Mouse (Mus musculus) hindbrain, embryonic 11.5 days (tissue): ENCODE measurements around the gene Glrx. TPM values are rescaled to one million over a fixed set of nuclear protein-coding genes. Genes with fewer than 3 reads are reported as not detected.

Experiments
- ATAC-seq: fragments of 200-750 bp; cut with Nextera tagmentation; 2 replicates; pipeline ENCODE4 v1.8.0; 2017; ENCODE audit warnings: mild to moderate bottlenecking, moderate TSS enrichment, moderate library complexity; ENCODE audit not compliant: low FRiP score
- DNase-seq: peaks from one replicate; pipeline ENCODE4 v3.0.0-alpha.2; 2015; ENCODE audit warnings: low spot score
- H3K27ac ChIP-seq: fragments of 300-500 bp; sonication (generic); 2 replicates; pipeline ENCODE4 v1.5.1; 2014; ENCODE audit warnings: mild to moderate bottlenecking, low read depth, low read length
- H3K27me3 ChIP-seq: fragments of 300-500 bp; sonication (generic); 2 replicates; pipeline ENCODE4 v1.6.1; 2014; ENCODE audit warnings: mild to moderate bottlenecking, low read length, moderate library complexity, mixed read lengths; ENCODE audit not compliant: control insufficient read depth, insufficient read depth
- H3K36me3 ChIP-seq: fragments of 300-500 bp; sonication (generic); 2 replicates; pipeline ENCODE4 v1.6.1; 2014; ENCODE audit warnings: mild to moderate bottlenecking, low read length, moderate library complexity, mixed read lengths; ENCODE audit not compliant: control insufficient read depth, insufficient read depth
- H3K4me1 ChIP-seq: fragments of 300-500 bp; sonication (generic); replicated peaks from 2 replicates; pipeline ENCODE4 v1.6.1; 2014; ENCODE audit warnings: low read length, mixed read lengths; ENCODE audit not compliant: control insufficient read depth, insufficient read depth
- H3K4me2 ChIP-seq: fragments of 300-500 bp; sonication (generic); replicated peaks from 2 replicates; pipeline ENCODE4 v1.6.1; 2014; ENCODE audit warnings: mild to moderate bottlenecking, low read depth, low read length
- H3K4me3 ChIP-seq: fragments of 300-500 bp; sonication (generic); 2 replicates; pipeline ENCODE4 v1.5.1; 2014; ENCODE audit warnings: low read depth, low read length
- H3K9ac ChIP-seq: fragments of 300-500 bp; sonication (generic); 2 replicates; pipeline ENCODE4 v1.6.1; 2014; ENCODE audit warnings: low read depth, low read length
- H3K9me3 ChIP-seq: fragments of 300-500 bp; sonication (generic); 2 replicates; pipeline ENCODE4 v1.6.1; 2016; ENCODE audit warnings: low read length; ENCODE audit not compliant: control insufficient read depth
- WGBS: fragments of 180-500 bp; shearing (Covaris S2); extraction: QIAGEN DNeasy Blood & Tissue Kit; methylation state at CpG from one replicate; pipeline ENCODE4 v1.1.7; 2014; 5-methylcytosine and 5-hydroxymethylcytosine counted together
- polyA plus RNA-seq: library from polyadenylated mRNA; unstranded; fragments of >200 nt; fragmentation: Nextera tagmentation; extraction: Ambion mirVana; gene quantifications from 2 replicates; pipeline ENCODE4 v1.2.1, GENCODE M21; 2014

The Glrx gene
- polyA plus RNA-seq, 1 experiment from 2014 or later, result 42.2 TPM

- no peak for ATAC-seq
- Histone ChIP-seq H3K27ac (no peak overlapping the region), H3K4me3 (no peak overlapping the region), H3K9me3 (no peaks in the 10 kb centered on the region), H3K9ac (no peak overlapping the region), H3K4me2 (no peak overlapping the region), H3K4me1 (no peaks in the 10 kb centered on the region), H3K36me3 (no peaks in the 10 kb centered on the region), H3K27me3 (no peaks in the 10 kb centered on the region)
- WGBS, result 88% methylated on average over 8 of the region's 8 CpGs
- no peak for DNase-seq
Measured at GRCm38 (mm10) chr13:75843993-75844683, 4.5 kb downstream of the Glrx start.

- ATAC-seq (no peak), DNase-seq (no peak)
Measured at GRCm38 (mm10) chr13:75844833-75845518, 5.3 kb downstream of the Glrx start.

GRCm38 (mm10) chr13:75845519-75846166, 6.0 kb downstream of the Glrx start:
- 47% methylated on average over 4 of the region's 4 CpGs for WGBS
- Histone ChIP-seq H3K27me3 (no peaks in the 10 kb centered on the region), H3K4me1 (no peaks in the 10 kb centered on the region), H3K4me3 (no peak overlapping the region), H3K27ac (no peak overlapping the region), H3K9ac (no peak overlapping the region), H3K9me3 (no peaks in the 10 kb centered on the region), H3K36me3 (no peaks in the 10 kb centered on the region), H3K4me2 (no peak overlapping the region)
- ATAC-seq (no peak), DNase-seq (no peak)

More at GRCm38 (mm10) chr13:75844833-75845518, 5.3 kb downstream of the Glrx start:
- no peaks in the 10 kb centered on the region for H3K9me3 ChIP-seq
- H3K27me3 ChIP-seq, result no peaks in the 10 kb centered on the region
- WGBS, result 93% methylated on average over 2 of the region's 2 CpGs
- no peak overlapping the region for H3K4me2 ChIP-seq
- H3K36me3 ChIP-seq, result no peaks in the 10 kb centered on the region
- H3K4me1 ChIP-seq, result no peaks in the 10 kb centered on the region
- H3K27ac ChIP-seq, result no peak overlapping the region
- H3K4me3 ChIP-seq, result no peak overlapping the region
- H3K9ac ChIP-seq, result no peak overlapping the region

DNA sequence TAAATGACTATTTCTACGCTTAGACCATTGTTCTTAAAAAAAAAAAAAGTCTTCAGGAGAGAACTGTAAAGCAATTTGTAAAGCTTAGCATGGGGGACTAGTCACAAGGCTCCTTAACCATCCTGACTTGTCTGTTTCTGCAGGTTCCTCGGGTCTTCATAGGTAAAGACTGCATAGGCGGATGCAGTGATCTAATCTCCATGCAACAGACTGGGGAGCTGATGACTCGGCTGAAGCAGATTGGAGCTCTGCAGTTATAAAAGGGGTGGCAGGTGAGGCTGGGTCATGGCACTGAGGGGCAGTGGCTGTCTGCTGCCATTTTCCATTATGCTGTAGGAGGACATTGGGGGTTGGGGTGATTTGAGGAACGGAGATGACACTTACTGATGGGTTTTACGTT, 7.4 kb downstream of the Glrx start:
- DNase-seq (no peak), ATAC-seq (no peak)
- H3K27me3 ChIP-seq, result no peaks in the 10 kb centered on the region
- H3K4me2 ChIP-seq, result no peak overlapping the region
- no peaks in the 10 kb centered on the region for H3K4me1 ChIP-seq
- no peak overlapping the region for H3K4me3 ChIP-seq
- H3K36me3 ChIP-seq, result no peaks in the 10 kb centered on the region
- H3K27ac ChIP-seq, result no peak overlapping the region
- H3K9ac ChIP-seq, result no peak overlapping the region
- WGBS, result 82% methylated on average over 6 of the region's 6 CpGs
- H3K9me3 ChIP-seq, result no peaks in the 10 kb centered on the region

GRCm38 (mm10) chr13:75852027-75852426, 12.4 kb downstream of the Glrx start:
- no peak overlapping the region for H3K4me2 ChIP-seq
- H3K9ac ChIP-seq, result no peak overlapping the region
- H3K4me1 ChIP-seq, result no peaks in the 10 kb centered on the region
- ATAC-seq (no peak), DNase-seq (no peak)
- no peak overlapping the region for H3K27ac ChIP-seq
- no peak overlapping the region for H3K4me3 ChIP-seq
- H3K27me3 ChIP-seq, result no peaks in the 10 kb centered on the region
- no peaks in the 10 kb centered on the region for H3K9me3 ChIP-seq
- no peaks in the 10 kb centered on the region for H3K36me3 ChIP-seq
- WGBS, result 90% methylated on average over 4 of the region's 4 CpGs

DNA sequence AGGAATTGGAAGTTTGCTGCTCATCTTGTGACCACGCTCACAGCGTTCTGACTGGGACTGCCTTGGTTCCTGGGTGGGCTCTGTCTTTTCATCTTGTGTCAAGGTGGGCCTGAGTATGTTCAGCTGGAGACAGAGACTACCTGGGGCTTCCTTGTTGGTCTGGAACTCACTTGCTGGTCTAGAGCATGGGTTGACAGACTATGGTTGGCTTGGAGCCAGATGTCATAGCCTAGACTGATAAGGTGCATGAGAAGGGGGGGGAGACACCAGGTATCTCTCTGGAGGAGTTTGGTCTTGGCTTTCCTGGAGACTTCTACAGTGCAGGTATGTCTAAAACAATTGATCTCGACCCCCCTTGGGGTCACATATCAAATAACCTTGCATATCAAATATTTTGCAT, 13.4 kb downstream of the Glrx start:
- Histone ChIP-seq H3K27me3 (no peaks in the 10 kb centered on the region), H3K9me3 (no peaks in the 10 kb centered on the region), H3K27ac (no peak overlapping the region), H3K36me3 (no peaks in the 10 kb centered on the region), H3K9ac (no peak overlapping the region), H3K4me1 (no peaks in the 10 kb centered on the region), H3K4me3 (no peak overlapping the region), H3K4me2 (no peak overlapping the region)
- ATAC-seq, result no peak
- WGBS, result 82% methylated on average over 3 of the region's 3 CpGs
- no peak for DNase-seq

- no peaks in the 10 kb centered on the region for H3K36me3 ChIP-seq
- no peak overlapping the region for H3K4me3 ChIP-seq
- ATAC-seq (no peak), DNase-seq (no peak)
- H3K27ac ChIP-seq, result no peak overlapping the region
- H3K9me3 ChIP-seq, result no peaks in the 10 kb centered on the region
- no peaks in the 10 kb centered on the region for H3K4me1 ChIP-seq
- H3K27me3 ChIP-seq, result no peaks in the 10 kb centered on the region
- WGBS, result 78% methylated on average over 1 of the region's 1 CpGs
- no peak overlapping the region for H3K9ac ChIP-seq
- no peak overlapping the region for H3K4me2 ChIP-seq
Measured at GRCm38 (mm10) chr13:75859264-75859844, 19.7 kb downstream of the Glrx start.

DNA sequence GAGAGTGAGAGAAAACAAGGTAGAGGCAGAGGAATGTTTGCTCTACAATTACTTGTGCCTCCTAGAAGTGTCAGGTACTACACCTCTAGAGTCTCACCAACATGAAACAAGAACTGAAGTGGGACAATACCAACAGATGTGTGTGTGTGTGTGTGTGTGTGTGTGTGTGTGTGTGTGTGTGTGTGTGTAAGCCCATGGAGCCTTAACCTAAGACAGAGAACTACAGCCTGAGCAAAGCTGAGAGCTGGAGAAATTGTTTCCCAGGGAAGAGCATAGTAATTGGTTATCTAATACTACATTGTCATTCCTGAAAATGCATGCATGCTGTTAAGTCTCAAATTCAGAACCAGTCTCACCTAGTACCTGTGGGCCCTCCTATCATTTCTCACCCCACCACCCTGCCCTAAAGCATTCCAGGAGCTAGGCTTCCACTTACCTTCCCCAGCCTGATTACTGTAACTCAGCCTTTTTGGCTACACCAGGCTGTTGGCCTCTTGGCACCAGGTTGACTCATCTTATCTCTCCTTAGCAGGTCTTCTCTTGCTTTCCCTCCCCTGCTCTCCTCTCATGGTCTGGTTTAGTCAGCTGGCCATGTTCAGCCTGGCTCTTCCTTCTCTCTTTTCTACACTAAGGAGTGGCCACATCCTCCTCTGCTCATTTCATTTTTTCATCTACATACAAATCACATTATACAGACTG, 26.0 kb downstream of the Glrx start:
- Histone ChIP-seq H3K36me3 (no peaks in the 10 kb centered on the region), H3K4me1 (no peaks in the 10 kb centered on the region), H3K4me2 (no peak overlapping the region), H3K4me3 (no peak overlapping the region), H3K9ac (no peak overlapping the region), H3K27ac (no peak overlapping the region), H3K27me3 (no peaks in the 10 kb centered on the region), H3K9me3 (no peaks in the 10 kb centered on the region)
- no peak for ATAC-seq
- DNase-seq, result no peak
